Comparison of ENCODE assay signal across 8 mouse cellular contexts in genomic region chr1:164457531-164458244, GRCm38 (mm10). TPM values are rescaled to one million over a fixed set of nuclear protein-coding genes. Genes with fewer than 3 reads are reported as not detected.
A peak's percentile ranks its signal among the peaks of the same experiment; 100 is the strongest.
DNase-seq lines count a peak whose midpoint lies in the region; ATAC-seq and TF ChIP-seq lines count a peak whose summit lies in the region.

No protein-coding gene starts in this region.

- peak overlapping the region; percentile 71 for H3K4me2 ChIP-seq in forebrain, postnatal 0 days (ENCODE audit: low read depth)
- H3K4me2 ChIP-seq in lung, embryonic 14.5 days, result peak overlapping the region; percentile 83

- peak overlapping the region; percentile 97 for H3K9ac ChIP-seq in forebrain, postnatal 0 days
- peak overlapping the region; percentile 59 for H3K9ac ChIP-seq in lung, embryonic 14.5 days

- peak overlapping the region; percentile 94 for H3K4me3 ChIP-seq in layer of hippocampus, adult 2 months
- H3K4me3 ChIP-seq in forebrain, postnatal 0 days (ENCODE audit: low read depth, low read length), result peak overlapping the region; percentile 81
- peak overlapping the region; percentile 58 for H3K4me3 ChIP-seq in lung, embryonic 14.5 days (ENCODE audit: low read depth, low read length)

- no peaks in the 10 kb centered on the region for H3K27me3 ChIP-seq in forebrain, postnatal 0 days (ENCODE audit: insufficient read depth, low read length)
- H3K27me3 ChIP-seq in lung, embryonic 14.5 days (ENCODE audit: insufficient read depth, low read length), result peaks cover 42% of the 10 kb centered on the region

- TF ChIP-seq CTCF in layer of hippocampus, adult 2 months (conservative IDR thresholded peaks at IDR 0.05), result no peak
- TF ChIP-seq CTCF in forebrain, postnatal 0 days (IDR thresholded peaks at IDR 0.05; ENCODE audit: low read depth), result no peak
- TF ChIP-seq CTCF in lung, embryonic 14.5 days (IDR thresholded peaks at IDR 0.05; ENCODE audit: low read depth), result no peak

- H3K36me3 ChIP-seq in forebrain, postnatal 0 days (ENCODE audit: insufficient read depth), result peaks cover 8% of the 10 kb centered on the region
- no peaks in the 10 kb centered on the region for H3K36me3 ChIP-seq in lung, embryonic 14.5 days (ENCODE audit: insufficient read depth)

- WGBS in forebrain, postnatal 0 days, result under 1% methylated on average over 58 of the region's 76 CpGs
- WGBS in lung, embryonic 14.5 days, result under 1% methylated on average over 57 of the region's 76 CpGs

- H3K4me1 ChIP-seq in forebrain, postnatal 0 days (ENCODE audit: insufficient read depth), result peaks cover 19% of the 10 kb centered on the region
- no peaks in the 10 kb centered on the region for H3K4me1 ChIP-seq in lung, embryonic 14.5 days (ENCODE audit: insufficient read depth)

- H3K27ac ChIP-seq in layer of hippocampus, adult 2 months, result peak overlapping the region; percentile 100
- peak overlapping the region; percentile 97 for H3K27ac ChIP-seq in forebrain, postnatal 0 days (ENCODE audit: low read depth, low read length)
- peak overlapping the region; percentile 83 for H3K27ac ChIP-seq in lung, embryonic 14.5 days (ENCODE audit: low read depth)

- DNase-seq in layer of hippocampus, adult 2 months (ENCODE audit: low spot score in 2 of 2), result peak in 1 of 2 experiments; percentile 69
- no peak for DNase-seq in layer of hippocampus, adult 18-20 months (ENCODE audit: low spot score in 2 of 2)
- peak; percentile 78 for DNase-seq in adrenal gland, postnatal 25 days
- DNase-seq in forebrain, postnatal 0 days, result peak; percentile 93
- DNase-seq in induced T-regulatory cell, adult 2 months (ENCODE audit: low read depth), result peak; percentile 60
- peak; percentile 77 for DNase-seq in lung, embryonic 14.5 days
- DNase-seq in ovary, postnatal 14 days (ENCODE audit: low spot score), result peak; percentile 53
- DNase-seq in urinary bladder, postnatal 25 days (ENCODE audit: low spot score), result peak; percentile 60

- peak; percentile 88 for ATAC-seq in forebrain, postnatal 0 days
- ATAC-seq in lung, embryonic 14.5 days (ENCODE audit: insufficient read depth), result peak; percentile 81

- H3K9me3 ChIP-seq in forebrain, postnatal 0 days (ENCODE audit: low read length), result no peaks in the 10 kb centered on the region
- H3K9me3 ChIP-seq in lung, embryonic 14.5 days (ENCODE audit: low read depth, low read length), result no peaks in the 10 kb centered on the region

RNA-seq across cellular contexts. Expression of gene Atp1b1, which starts 0.5 kb away (rescaled TPM):
- 1,000 to 10,000 TPM; 1,930 to 2,057 TPM for total RNA-seq in layer of hippocampus, adult 2 months (2021)
- 1,000 to 10,000 TPM; 1,935 to 2,007 TPM for total RNA-seq in layer of hippocampus, adult 18-20 months (2021)
- 64.2 and 66.9 TPM in 2 replicates for total RNA-seq in adrenal gland, postnatal 25 days (2021)
- total RNA-seq in forebrain, postnatal 0 days (2014; rRNA removed), result 200 and 226 TPM in 2 replicates
- polyA plus RNA-seq in forebrain, postnatal 0 days (2015; fragmentation: Nextera tagmentation; extraction: Ambion mirVana), result 313 and 432 TPM in 2 replicates
- 23.7 and 32.9 TPM in 2 replicates for polyA plus RNA-seq in lung, embryonic 14.5 days (2014; fragmentation: Nextera tagmentation; extraction: Ambion mirVana)

Comparison
In these comparisons a context has a peak if more than half of its experiments do, and no peak if none do; other contexts are left out.
1. DNase-seq: peak in adrenal gland, postnatal 25 days (single experiment), forebrain, postnatal 0 days (single experiment), induced T-regulatory cell, adult 2 months (single experiment), lung, embryonic 14.5 days (single experiment), ovary, postnatal 14 days (single experiment) and urinary bladder, postnatal 25 days (single experiment); none in layer of hippocampus, adult 18-20 months (0 of 2).
2. Peak in every context shown above with its lines, with median percentiles within 50 percentile points of each other: H3K27ac ChIP-seq and H3K4me3 ChIP-seq.